Mouse (Mus musculus) gastrocnemius, postnatal 36 days (tissue): ENCODE measurements around the gene Cited4. TPM values are rescaled to one million over a fixed set of nuclear protein-coding genes. Genes with fewer than 3 reads are reported as not detected.

Experiments
- DNase-seq, 2 experiments: peaks; one replicate each; pipeline ENCODE4 v3.0.0; 2022
- intact Hi-C: fragments of 180-260 bp; cut with DNase I; formaldehyde crosslinking; loops from one replicate; pipeline ENCODE4 v1.15.1; 2025
- total RNA-seq, 2 experiments: library from RNA; stranded (reverse); gene quantifications; 2 replicates each; pipeline ENCODE4 v1.2.3; 2021

The Cited4 gene
- total RNA-seq, 2 experiments from 2014 or later, result 15.0 to 39.3 TPM

GRCm38 (mm10) chr4:120674775-120675451 lies 8.5 kb downstream of the Cited4 start:
- DNase-seq, result no peak
- intact Hi-C loops, result no loop called here

GRCm38 (mm10) chr4:120675640-120676039 lies 9.3 kb downstream of the Cited4 start:
- intact Hi-C loops, result no loop called here
- no peak for DNase-seq

GRCm38 (mm10) chr4:120680953-120681352 lies 14.6 kb downstream of the Cited4 start:
- no peak for DNase-seq
- intact Hi-C loops, result loop anchor here (5.0 kb wide), 1 partner anchor 294 kb away; no protein-coding TSS in a partner anchor

GRCm38 (mm10) chr4:120682168-120682567 lies 15.8 kb downstream of the Cited4 start:
- intact Hi-C loops, result loop anchor here (1.0 to 5.0 kb wide), 2 partner anchors 92 to 295 kb away; no protein-coding TSS in a partner anchor
- peak in 1 of 2 experiments; percentile 22 for DNase-seq

- intact Hi-C loops, result loop anchor here (5.0 kb wide), 1 partner anchor 296 kb away; no protein-coding TSS in a partner anchor
- DNase-seq, result no peak
Observed at GRCm38 (mm10) chr4:120683278-120683997, 17.1 kb downstream of the Cited4 start.

- no peak for DNase-seq
Observed at GRCm38 (mm10) chr4:120687282-120687681, 20.9 kb downstream of the Cited4 start.

GRCm38 (mm10) chr4:120689317-120689716 lies 22.9 kb downstream of the Cited4 start:
- intact Hi-C loops, result loop anchor here (5.0 kb wide), 1 partner anchor 198 kb away; no protein-coding TSS in a partner anchor
- DNase-seq, result no peak

More at GRCm38 (mm10) chr4:120687282-120687681, 20.9 kb downstream of the Cited4 start:
- intact Hi-C loops, result loop anchor here (5.0 kb wide), 1 partner anchor 200 kb away; no protein-coding TSS in a partner anchor

GRCm38 (mm10) chr4:120692717-120693116 lies 26.3 kb downstream of the Cited4 start:
- intact Hi-C loops, result loop anchor here (2.0 kb wide), 1 partner anchor 62 kb away; no protein-coding TSS in a partner anchor
- peak in 1 of 2 experiments; percentile 65 for DNase-seq

- intact Hi-C loops, result no loop called here
- no peak for DNase-seq
Observed at GRCm38 (mm10) chr4:120697353-120697752, 31.0 kb downstream of the Cited4 start.

GRCm38 (mm10) chr4:120697799-120698484 lies 31.6 kb downstream of the Cited4 start:
- DNase-seq, result no peak
- intact Hi-C loops, result no loop called here

- peak in 1 of 2 experiments; percentile 58 for DNase-seq
- intact Hi-C loops, result no loop called here
Observed at GRCm38 (mm10) chr4:120701180-120701579, 34.8 kb downstream of the Cited4 start.

GRCm38 (mm10) chr4:120702056-120702455 lies 35.7 kb downstream of the Cited4 start:
- intact Hi-C loops, result no loop called here
- peak in 1 of 2 experiments; percentile 28 for DNase-seq

GRCm38 (mm10) chr4:120702511-120702910 lies 36.1 kb downstream of the Cited4 start:
- intact Hi-C loops, result no loop called here
- no peak for DNase-seq

- intact Hi-C loops, result no loop called here
- DNase-seq, result no peak
Observed at GRCm38 (mm10) chr4:120712236-120712635, 45.9 kb downstream of the Cited4 start.

- DNase-seq, result no peak
Observed at GRCm38 (mm10) chr4:120713021-120713420, 46.6 kb downstream of the Cited4 start.

GRCm38 (mm10) chr4:120713856-120714497 lies 47.6 kb downstream of the Cited4 start:
- intact Hi-C loops, result no loop called here
- DNase-seq, result no peak

More at GRCm38 (mm10) chr4:120713021-120713420, 46.6 kb downstream of the Cited4 start:
- intact Hi-C loops, result no loop called here

- DNase-seq, result peak in 1 of 2 experiments; percentile 38
- intact Hi-C loops, result no loop called here
Observed at GRCm38 (mm10) chr4:120716141-120716571, 49.8 kb downstream of the Cited4 start.

- intact Hi-C loops, result no loop called here
- DNase-seq, result no peak
Observed at GRCm38 (mm10) chr4:120716765-120717164, 50.4 kb downstream of the Cited4 start.
